Mouse (Mus musculus): ENCODE data around the gene St3gal5. TPM values are rescaled to one million over a fixed set of nuclear protein-coding genes. Genes with fewer than 3 reads are reported as not detected.

St3gal5 gene
- polyA plus RNA-seq, 1 experiment from 2014 or later = 38.2 TPM

DNA sequence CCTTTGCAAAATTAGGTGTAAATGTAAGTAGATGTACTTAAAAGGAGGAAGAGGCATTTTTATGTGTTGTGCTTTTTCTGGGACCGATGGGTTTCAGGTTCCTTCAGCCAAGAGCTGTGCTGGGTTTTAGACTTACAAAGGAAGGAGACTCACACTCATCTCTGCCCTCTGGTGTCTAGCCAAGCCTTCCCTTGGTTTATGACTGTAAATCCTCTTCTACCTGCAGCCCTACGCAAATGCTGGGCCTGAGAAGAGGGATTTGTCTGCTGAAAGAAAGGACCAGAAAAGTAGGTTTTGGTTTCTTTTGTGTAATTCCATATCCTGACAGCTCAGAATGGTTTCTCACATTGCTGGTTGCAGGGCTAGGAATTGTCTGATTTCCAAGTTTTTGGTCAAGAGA, 1.3 kb downstream of the St3gal5 start:
- H3K27ac ChIP-seq = no peak overlapping the region
- H3K36me3 ChIP-seq = no peaks in the 10 kb centered on the region
- H3K4me3 ChIP-seq (replicated peaks) = peak overlapping the region; percentile 86
- ATAC-seq (ENCODE audit: insufficient read depth, low FRiP score, low read depth) = no peak
- no peak overlapping the region for H3K9ac ChIP-seq
- H3K27me3 ChIP-seq (replicated peaks) = no peaks in the 10 kb centered on the region
- peak overlapping the region; percentile 97 for H3K4me2 ChIP-seq
- H3K4me1 ChIP-seq = peaks cover 34% of the 10 kb centered on the region
- H3K9me3 ChIP-seq = no peaks in the 10 kb centered on the region
- 26% methylated on average over 2 of the region's 2 CpGs for WGBS

DNA sequence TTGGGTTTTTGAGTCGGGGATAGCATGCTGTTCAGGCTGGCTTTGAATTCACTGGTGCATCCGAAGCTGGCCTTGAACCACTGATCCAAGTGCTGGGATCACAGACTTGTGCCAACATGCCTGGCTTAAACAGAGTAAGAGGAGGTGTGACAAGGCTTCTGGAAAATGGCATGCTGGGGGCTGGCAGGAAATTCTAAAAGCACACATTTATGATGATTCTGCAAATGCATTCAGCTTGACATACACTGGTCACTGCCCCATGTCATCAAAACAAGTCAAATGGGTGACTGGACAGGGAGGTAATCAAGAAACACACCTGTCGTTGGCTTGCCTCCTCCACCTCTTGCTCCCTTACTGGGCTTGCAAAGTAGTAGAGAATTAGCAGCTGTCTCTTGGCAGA, 1.9 kb downstream of the St3gal5 start:
- no peaks in the 10 kb centered on the region for H3K36me3 ChIP-seq
- no peak for ATAC-seq (ENCODE audit: insufficient read depth, low FRiP score, low read depth)
- no peak overlapping the region for H3K27ac ChIP-seq
- H3K4me2 ChIP-seq = peak overlapping the region; percentile 97
- peak overlapping the region; percentile 86 for H3K4me3 ChIP-seq (replicated peaks)
- no peaks in the 10 kb centered on the region for H3K27me3 ChIP-seq (replicated peaks)
- peaks cover 34% of the 10 kb centered on the region for H3K4me1 ChIP-seq
- H3K9me3 ChIP-seq = no peaks in the 10 kb centered on the region
- no peak overlapping the region for H3K9ac ChIP-seq
- 73% methylated on average over 3 of the region's 3 CpGs for WGBS

DNA sequence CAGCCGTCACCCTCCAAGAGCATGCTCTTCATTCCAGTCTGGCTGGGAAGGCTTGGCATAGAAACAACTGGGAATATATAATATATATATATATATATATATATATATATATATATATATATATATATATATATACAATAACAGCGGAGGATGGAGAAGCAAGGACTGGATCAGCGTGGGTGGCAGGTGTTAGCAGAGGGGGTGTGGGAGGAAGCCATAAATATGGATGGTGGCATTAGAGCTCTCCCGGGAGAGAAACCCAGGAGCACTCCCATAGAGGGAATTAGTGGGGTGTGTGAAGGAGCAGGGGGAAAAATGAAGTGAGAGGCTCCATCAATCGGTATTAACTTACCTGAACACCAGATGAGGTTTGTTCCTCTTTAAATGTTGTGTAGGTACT, 2.8 kb downstream of the St3gal5 start:
- Histone ChIP-seq H3K4me3 (replicated peaks) (no peak overlapping the region), H3K9ac (no peak overlapping the region), H3K4me2 (no peak overlapping the region), H3K4me1 (peaks cover 34% of the 10 kb centered on the region), H3K9me3 (no peaks in the 10 kb centered on the region), H3K27me3 (replicated peaks) (no peaks in the 10 kb centered on the region), H3K27ac (no peak overlapping the region), H3K36me3 (no peaks in the 10 kb centered on the region)
- WGBS = 44% methylated on average over 5 of the region's 5 CpGs
- ATAC-seq (ENCODE audit: insufficient read depth, low FRiP score, low read depth) = no peak

DNA sequence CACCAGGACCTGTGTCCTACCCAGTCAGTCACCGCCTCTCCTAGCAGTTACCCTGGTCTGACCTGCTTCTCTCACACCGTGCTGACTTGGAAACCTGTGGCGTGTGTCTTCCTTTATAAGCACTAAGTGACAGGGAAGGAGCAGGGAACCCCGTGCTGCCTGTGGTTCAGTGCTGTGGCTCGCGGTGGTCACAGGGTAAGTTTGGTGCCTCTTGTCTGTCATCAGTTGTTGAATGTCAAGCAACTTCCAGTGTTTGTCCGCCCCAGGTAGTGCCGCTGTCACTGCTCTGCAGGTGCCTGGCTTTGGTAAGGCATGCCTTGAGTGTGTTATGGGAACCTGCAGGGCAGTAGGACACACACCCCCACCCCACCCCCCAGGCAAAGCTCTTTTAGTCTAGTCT, 3.5 kb downstream of the St3gal5 start:
- Histone ChIP-seq H3K4me2 (peak overlapping the region; percentile 29; the same call in 1 of the 2 replicates), H3K4me3 (replicated peaks) (no peak overlapping the region), H3K9ac (no peak overlapping the region), H3K27ac (peak overlapping the region; percentile 76), H3K4me1 (peaks cover 32% of the 10 kb centered on the region), H3K9me3 (no peaks in the 10 kb centered on the region), H3K27me3 (replicated peaks) (no peaks in the 10 kb centered on the region), H3K36me3 (no peaks in the 10 kb centered on the region)
- 63% methylated on average over 8 of the region's 8 CpGs for WGBS
- no peak for ATAC-seq (ENCODE audit: insufficient read depth, low FRiP score, low read depth)

DNA sequence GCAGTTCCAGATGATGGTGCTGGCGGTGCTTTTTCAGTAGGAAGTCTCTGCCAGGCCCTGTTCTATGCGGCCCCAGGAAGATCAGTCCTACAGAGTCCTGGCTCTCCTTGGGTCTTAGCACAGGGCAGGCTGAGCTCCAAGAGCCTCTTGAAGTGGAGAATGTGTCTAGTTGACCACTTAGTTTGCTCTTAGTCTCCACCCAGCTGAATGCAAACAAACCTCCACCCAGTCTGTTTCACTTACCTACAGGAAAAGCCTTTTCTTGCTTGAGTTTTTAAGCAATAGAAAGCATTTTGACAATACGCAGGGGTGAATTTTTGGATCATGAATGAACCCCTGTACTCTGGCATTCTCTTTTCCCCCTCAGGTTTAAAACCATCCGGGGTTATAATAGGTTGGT, 4.0 kb downstream of the St3gal5 start:
- H3K9me3 ChIP-seq = no peaks in the 10 kb centered on the region
- no peak overlapping the region for H3K4me3 ChIP-seq (replicated peaks)
- H3K4me2 ChIP-seq = peak overlapping the region; percentile 29; the same call in 1 of the 2 replicates
- H3K9ac ChIP-seq = no peak overlapping the region
- no peaks in the 10 kb centered on the region for H3K36me3 ChIP-seq
- H3K27me3 ChIP-seq (replicated peaks) = no peaks in the 10 kb centered on the region
- H3K4me1 ChIP-seq = peaks cover 28% of the 10 kb centered on the region
- peak overlapping the region; percentile 76 for H3K27ac ChIP-seq
- no peak for ATAC-seq (ENCODE audit: insufficient read depth, low FRiP score, low read depth)
- 51% methylated on average over 4 of the region's 4 CpGs for WGBS

DNA sequence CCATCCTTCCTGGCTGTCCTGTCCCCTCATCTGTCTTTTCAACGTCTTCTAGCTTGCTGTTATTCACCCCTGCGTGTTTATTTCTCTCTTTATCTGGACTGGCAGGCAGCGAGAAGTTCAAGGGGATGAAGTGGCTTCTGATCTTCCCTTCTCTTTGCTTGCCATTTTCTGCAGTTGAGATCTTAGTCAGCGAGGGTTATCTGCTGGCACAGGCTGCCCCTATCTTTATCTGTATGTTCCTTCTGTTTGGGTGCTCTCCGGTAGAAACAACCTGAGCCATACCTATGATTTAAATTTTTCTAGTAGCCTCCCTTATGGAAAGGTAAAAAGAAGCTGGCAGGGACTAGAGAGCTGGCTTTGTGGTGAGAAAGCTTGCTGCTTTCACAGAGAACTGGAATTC, 4.7 kb downstream of the St3gal5 start:
- Histone ChIP-seq H3K4me2 (no peak overlapping the region), H3K27me3 (replicated peaks) (no peaks in the 10 kb centered on the region), H3K9me3 (no peaks in the 10 kb centered on the region), H3K4me3 (replicated peaks) (no peak overlapping the region), H3K27ac (peak overlapping the region; percentile 76), H3K36me3 (no peaks in the 10 kb centered on the region), H3K4me1 (peaks cover 27% of the 10 kb centered on the region), H3K9ac (no peak overlapping the region)
- 40% methylated on average over 5 of the region's 5 CpGs for WGBS
- ATAC-seq (ENCODE audit: insufficient read depth, low FRiP score, low read depth) = peak; percentile 10; the same call in 1 of the 2 replicates

DNA sequence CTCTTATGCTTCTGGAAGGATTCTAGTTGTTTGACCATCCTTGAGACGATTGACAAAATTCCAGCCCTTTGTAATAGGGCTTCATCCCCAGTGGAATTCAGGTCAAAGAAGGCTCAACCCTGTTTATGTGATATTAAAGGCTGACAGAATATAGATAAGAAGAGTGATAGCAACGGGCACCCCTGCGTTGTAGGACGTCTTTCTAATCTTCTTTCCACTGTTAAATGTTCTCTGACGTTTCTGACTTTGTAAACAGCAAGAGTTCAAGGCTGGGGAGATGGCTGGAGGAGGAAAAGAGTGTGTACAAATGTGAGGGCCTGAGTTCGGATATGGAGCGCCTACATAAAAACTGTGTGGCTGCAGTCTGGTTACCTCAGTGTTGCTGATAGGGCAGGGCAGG, 7.1 kb downstream of the St3gal5 start:
- H3K27me3 ChIP-seq (replicated peaks) = no peaks in the 10 kb centered on the region
- peaks cover 23% of the 10 kb centered on the region for H3K4me1 ChIP-seq
- 43% methylated on average over 7 of the region's 7 CpGs for WGBS
- ATAC-seq (ENCODE audit: insufficient read depth, low FRiP score, low read depth) = no peak
- H3K9me3 ChIP-seq = no peaks in the 10 kb centered on the region
- H3K27ac ChIP-seq = no peak overlapping the region
- no peak overlapping the region for H3K4me2 ChIP-seq
- H3K9ac ChIP-seq = no peak overlapping the region
- no peaks in the 10 kb centered on the region for H3K36me3 ChIP-seq
- no peak overlapping the region for H3K4me3 ChIP-seq (replicated peaks)

DNA sequence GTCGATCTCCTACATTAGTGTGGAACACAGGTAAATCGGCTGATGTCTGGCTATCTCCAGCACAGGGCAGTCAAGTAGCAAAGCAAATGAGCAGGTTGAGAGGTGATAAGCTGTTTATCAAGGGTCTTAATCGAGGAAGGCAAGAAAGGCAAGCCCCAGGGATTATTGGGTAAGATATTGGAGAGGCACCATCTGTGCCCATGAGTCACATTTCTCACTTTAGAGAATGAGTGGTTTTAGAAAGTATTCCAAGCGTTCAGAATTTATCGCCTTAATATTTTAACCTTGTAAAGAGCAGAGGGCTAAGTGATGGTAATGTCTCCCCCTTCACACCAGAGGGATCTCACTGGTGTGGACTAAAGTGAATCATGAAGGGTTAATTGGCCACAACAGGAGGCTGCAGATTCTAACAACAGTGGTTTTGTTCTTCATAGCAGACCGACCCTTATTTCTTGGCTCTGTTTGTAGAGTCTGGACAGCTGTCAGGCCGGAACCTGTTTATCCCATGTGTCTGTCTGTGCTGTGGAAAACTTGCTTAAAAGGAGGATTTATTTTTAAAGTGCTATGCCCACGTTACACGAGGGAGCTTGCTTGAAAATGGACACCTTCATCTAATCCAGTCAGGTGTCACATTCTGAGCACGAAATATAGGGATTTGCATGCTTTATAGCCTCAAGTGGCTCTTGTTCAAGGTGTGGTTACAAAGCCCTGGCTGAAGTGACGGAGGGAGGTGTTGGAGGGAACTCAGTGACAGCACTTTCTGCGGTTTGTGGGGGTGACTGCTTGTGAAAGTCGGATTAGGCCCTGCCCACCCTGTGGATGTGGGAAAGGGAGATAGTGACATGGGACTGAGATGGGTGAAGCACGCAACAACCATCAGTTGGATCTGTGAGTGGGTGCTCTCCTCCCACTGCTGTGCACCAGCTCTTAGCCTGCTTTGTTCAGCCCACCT, 11.8 kb downstream of the St3gal5 start:
- Histone ChIP-seq H3K27me3 (replicated peaks) (no peaks in the 10 kb centered on the region), H3K36me3 (no peaks in the 10 kb centered on the region), H3K27ac (0 out of 2 replicates have a peak overlapping the region, but pooled peaks have one; percentile 3), H3K9me3 (no peaks in the 10 kb centered on the region), H3K4me3 (replicated peaks) (no peak overlapping the region), H3K4me1 (peaks cover 9% of the 10 kb centered on the region; the same call in 1 of the 2 replicates), H3K4me2 (no peak overlapping the region), H3K9ac (no peak overlapping the region)
- WGBS = 51% methylated on average over 14 of the region's 14 CpGs
- peak; percentile 89 for ATAC-seq (ENCODE audit: insufficient read depth, low FRiP score, low read depth)

DNA sequence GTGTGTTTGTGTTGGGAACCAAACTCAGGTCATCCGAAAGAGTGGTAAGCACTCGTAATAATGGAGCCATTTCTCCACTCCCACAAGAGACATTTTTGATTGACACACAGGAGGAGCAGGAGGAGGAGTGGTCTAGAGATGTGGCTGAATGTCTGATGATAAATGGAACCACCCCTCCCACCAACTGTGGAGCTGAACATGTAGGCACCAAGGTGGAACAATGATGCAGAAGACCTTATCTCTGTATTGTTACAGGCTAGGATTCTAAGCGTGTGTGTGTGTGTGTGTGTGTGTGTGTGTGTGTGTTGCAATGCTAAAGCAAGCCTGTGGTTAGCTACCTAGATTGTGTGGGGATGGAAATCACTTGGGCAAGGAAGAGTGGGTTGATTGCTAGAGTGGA, 13.2 kb downstream of the St3gal5 start:
- WGBS = 81% methylated on average over 3 of the region's 3 CpGs
- no peak overlapping the region for H3K4me3 ChIP-seq (replicated peaks)
- ATAC-seq (ENCODE audit: insufficient read depth, low FRiP score, low read depth) = no peak
- H3K9ac ChIP-seq = no peak overlapping the region
- H3K9me3 ChIP-seq = no peaks in the 10 kb centered on the region
- peaks cover 9% of the 10 kb centered on the region; the same call in 1 of the 2 replicates for H3K4me1 ChIP-seq
- no peak overlapping the region for H3K27ac ChIP-seq
- H3K4me2 ChIP-seq = no peak overlapping the region
- H3K36me3 ChIP-seq = no peaks in the 10 kb centered on the region
- no peaks in the 10 kb centered on the region for H3K27me3 ChIP-seq (replicated peaks)

DNA sequence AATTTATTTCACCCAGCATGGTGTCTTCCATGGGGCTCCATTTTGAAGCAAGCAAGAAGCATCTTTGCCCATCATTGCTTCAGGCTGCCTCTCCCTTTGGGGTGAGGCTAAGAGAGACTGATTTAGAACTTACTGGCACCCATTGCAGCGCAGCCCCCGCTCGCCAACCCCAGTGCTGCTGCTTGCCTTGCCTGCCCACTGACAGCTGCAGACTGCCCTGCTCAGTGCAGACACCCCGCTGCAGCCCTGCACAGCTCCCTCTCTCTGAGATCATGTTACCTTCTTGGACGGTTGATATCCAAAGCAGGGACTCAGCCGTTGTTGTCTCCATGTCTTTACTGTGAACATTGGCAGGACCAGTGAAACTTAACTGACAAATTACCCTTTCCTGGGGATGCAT, 15.2 kb downstream of the St3gal5 start:
- no peak for ATAC-seq (ENCODE audit: insufficient read depth, low FRiP score, low read depth)

DNA sequence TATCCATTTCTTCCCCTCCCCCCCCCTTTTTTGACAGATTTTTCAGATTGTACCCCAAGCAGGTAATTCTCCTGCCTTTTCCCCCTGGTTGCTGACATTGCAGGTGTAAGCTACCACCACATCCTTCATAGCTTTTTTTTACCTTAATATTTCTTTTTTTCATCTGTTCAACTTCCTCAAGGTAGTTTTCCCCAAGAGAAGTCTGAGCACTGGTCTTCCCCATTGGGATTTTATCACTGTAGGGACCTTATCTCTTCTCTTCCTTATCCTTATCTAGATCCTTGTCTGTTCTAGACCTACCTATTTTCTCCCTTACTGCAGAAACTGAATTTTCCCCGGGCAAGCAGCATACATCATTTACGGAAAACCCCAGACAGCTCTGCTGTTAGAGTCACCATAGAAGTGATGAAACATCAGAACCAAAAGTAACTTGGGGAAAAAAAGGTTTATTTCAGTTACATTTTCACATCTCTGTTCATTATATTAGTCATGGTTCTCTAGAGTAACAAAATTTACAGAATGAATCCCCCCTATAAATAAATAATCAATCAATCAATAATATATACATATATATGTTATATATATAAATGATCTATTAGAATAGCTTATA, 15.8 kb downstream of the St3gal5 start:
- 73% methylated on average over 2 of the region's 2 CpGs for WGBS
- ATAC-seq (ENCODE audit: insufficient read depth, low FRiP score, low read depth) = no peak
- H3K4me3 ChIP-seq (replicated peaks) = no peak overlapping the region

More for the DNA sequence above, 15.2 kb downstream of the St3gal5 start:
- H3K4me2 ChIP-seq = no peak overlapping the region
- no peak overlapping the region for H3K4me3 ChIP-seq (replicated peaks)
- H3K27me3 ChIP-seq (replicated peaks) = no peaks in the 10 kb centered on the region
- no peak overlapping the region for H3K9ac ChIP-seq
- no peaks in the 10 kb centered on the region for H3K9me3 ChIP-seq
- H3K36me3 ChIP-seq = no peaks in the 10 kb centered on the region
- WGBS = 33% methylated on average over 6 of the region's 6 CpGs
- H3K4me1 ChIP-seq = peaks cover 9% of the 10 kb centered on the region; the same call in 1 of the 2 replicates
- no peak overlapping the region for H3K27ac ChIP-seq

DNA sequence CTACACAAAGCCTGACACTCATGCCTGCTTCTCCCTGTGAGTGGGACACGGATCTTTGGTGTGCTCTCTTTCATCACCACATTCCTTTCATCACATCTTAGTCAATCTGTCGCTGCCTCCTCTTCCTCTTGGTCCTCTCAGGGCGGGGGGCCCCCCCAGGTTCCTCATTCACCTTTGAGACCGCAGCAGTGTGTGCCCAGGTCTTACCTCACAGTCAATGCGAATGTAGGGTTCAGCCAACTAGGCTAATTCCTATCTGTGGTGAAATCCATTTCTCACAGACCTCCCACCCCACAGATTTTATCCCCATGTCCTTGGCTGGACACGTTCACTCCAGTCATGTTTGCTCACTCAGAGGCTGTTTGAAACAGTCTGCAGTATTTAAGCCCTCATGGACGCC, 17.5 kb downstream of the St3gal5 start:
- no peak overlapping the region for H3K9ac ChIP-seq
- H3K4me1 ChIP-seq = no peaks in the 10 kb centered on the region
- no peak overlapping the region for H3K27ac ChIP-seq
- no peak overlapping the region for H3K4me2 ChIP-seq
- no peaks in the 10 kb centered on the region for H3K27me3 ChIP-seq (replicated peaks)
- no peaks in the 10 kb centered on the region for H3K36me3 ChIP-seq
- no peaks in the 10 kb centered on the region for H3K9me3 ChIP-seq
- no peak for ATAC-seq (ENCODE audit: insufficient read depth, low FRiP score, low read depth)
- WGBS = 76% methylated on average over 7 of the region's 7 CpGs
- no peak overlapping the region for H3K4me3 ChIP-seq (replicated peaks)

More for the DNA sequence above, 15.8 kb downstream of the St3gal5 start:
- Histone ChIP-seq H3K36me3 (no peaks in the 10 kb centered on the region), H3K4me2 (no peak overlapping the region), H3K4me1 (peaks cover 9% of the 10 kb centered on the region; the same call in 1 of the 2 replicates), H3K9ac (no peak overlapping the region), H3K27ac (no peak overlapping the region), H3K9me3 (no peaks in the 10 kb centered on the region), H3K27me3 (replicated peaks) (no peaks in the 10 kb centered on the region)

Data from stomach, embryonic 15.5 days (tissue).